Mouse (Mus musculus) hindbrain, embryonic 13.5 days (tissue): ENCODE data around the gene Inpp5e. TPM values are rescaled to one million over a fixed set of nuclear protein-coding genes. Genes with fewer than 3 reads are reported as not detected.
"Not testable (repeated sequence)": the region's sequence is repeated elsewhere in the genome, so short reads cannot be mapped to it uniquely, and the experiment has no call there.

Source experiments
- ATAC-seq: fragments of 200-750 bp; cut with Nextera tagmentation; 2 replicates; pipeline ENCODE4 v1.8.0; 2017; ENCODE audit warnings: moderate TSS enrichment; ENCODE audit not compliant: low FRiP score
- H3K27ac ChIP-seq: fragments of 300-500 bp; sonication (generic); 2 replicates; pipeline ENCODE4 v1.5.1; 2015; ENCODE audit warnings: inconsistent platforms, mild to moderate bottlenecking, moderate library complexity
- H3K27me3 ChIP-seq: fragments of 300-500 bp; sonication (generic); 2 replicates; pipeline ENCODE4 v1.6.1; 2015; ENCODE audit warnings: mild to moderate bottlenecking, inconsistent platforms
- H3K36me3 ChIP-seq: fragments of 300-500 bp; sonication (generic); 2 replicates; pipeline ENCODE4 v1.6.1; 2015; ENCODE audit warnings: mild to moderate bottlenecking, inconsistent platforms
- H3K4me1 ChIP-seq: fragments of 300-500 bp; sonication (generic); replicated peaks from 2 replicates; pipeline ENCODE4 v1.6.1; 2015; ENCODE audit warnings: inconsistent platforms
- H3K4me2 ChIP-seq: fragments of 300-500 bp; sonication (generic); 2 replicates; pipeline ENCODE4 v1.6.1; 2015; ENCODE audit warnings: inconsistent platforms, mild to moderate bottlenecking, moderate library complexity
- H3K4me3 ChIP-seq: fragments of 300-500 bp; sonication (generic); 2 replicates; pipeline ENCODE4 v1.5.1; 2015; ENCODE audit warnings: mild to moderate bottlenecking, inconsistent platforms
- H3K9ac ChIP-seq: fragments of 300-500 bp; sonication (generic); 2 replicates; pipeline ENCODE4 v1.6.1; 2015; ENCODE audit warnings: mild to moderate bottlenecking, inconsistent platforms
- H3K9me3 ChIP-seq: fragments of 300-500 bp; sonication (generic); 2 replicates; pipeline ENCODE4 v1.6.1; 2016; ENCODE audit warnings: inconsistent platforms
- WGBS: fragments of 180-500 bp; shearing (Covaris S2); methylation state at CpG from one replicate; pipeline ENCODE4 v1.1.7; 2015; 5-methylcytosine and 5-hydroxymethylcytosine counted together
- polyA plus RNA-seq: library from polyadenylated mRNA; unstranded; fragments of >200 nt; fragmentation: Nextera tagmentation; extraction: Ambion mirVana; gene quantifications from 2 replicates; pipeline ENCODE4 v1.2.1, GENCODE M21; 2015

Inpp5e gene
- polyA plus RNA-seq, 1 experiment from 2014 or later: 24.9 TPM

- Histone ChIP-seq H3K4me3 (peak overlapping the region; percentile 79), H3K4me1 (peaks cover 21% of the 10 kb centered on the region), H3K36me3 (peaks cover 73% of the 10 kb centered on the region), H3K9ac (peak overlapping the region; percentile 86), H3K27ac (peak overlapping the region; percentile 55), H3K4me2 (peak overlapping the region; percentile 97)
- ATAC-seq, H3K27me3 ChIP-seq, H3K9me3 ChIP-seq: not testable (repeated sequence)
- WGBS: 41% methylated on average over 6 of the region's 6 CpGs
Measured at GRCm38 (mm10) chr2:26380871-26381270, 28.1 kb downstream of the Inpp5e start.

DNA sequence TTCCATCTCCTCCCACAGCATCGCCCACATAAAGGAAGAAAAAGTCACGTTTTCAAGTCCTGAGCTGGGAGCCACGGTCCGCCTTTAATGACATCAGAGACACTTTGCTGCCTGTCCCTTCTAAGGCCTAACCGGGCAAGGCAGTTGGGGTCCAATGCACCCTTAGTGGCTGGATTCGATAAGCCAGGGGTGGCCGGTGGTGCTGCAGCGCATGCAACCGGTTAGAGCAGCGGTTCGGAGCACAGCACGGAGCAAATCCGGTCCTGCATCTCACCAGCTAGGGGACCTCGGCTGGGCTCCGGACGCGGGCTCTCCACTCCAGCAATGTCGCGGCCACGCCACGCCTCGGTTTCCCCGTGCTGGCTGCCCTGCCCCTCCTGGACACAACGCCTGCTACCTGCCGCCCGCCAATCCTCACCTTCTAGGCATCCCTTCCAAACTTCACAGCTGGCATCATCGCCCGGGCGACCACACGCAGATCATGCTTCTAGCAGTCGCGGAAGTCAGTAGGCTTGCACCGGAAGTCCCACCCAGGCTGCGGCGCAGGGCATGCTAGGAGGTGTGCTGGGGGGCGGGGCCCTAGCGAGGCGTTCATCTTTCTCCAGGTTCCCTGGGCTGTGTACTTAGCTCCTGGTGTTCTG lies 28.8 kb downstream of the Inpp5e start, which contains the start of gene Snapc4:
Gene Snapc4, minus strand, starts transcription at position 523 of the 641 bp plus-strand sequence.
- no peaks in the 10 kb centered on the region for H3K9me3 ChIP-seq
- H3K4me2 ChIP-seq: peak within 1 kb of the TSS; percentile 97
- peak within 1 kb of the TSS; percentile 60 for H3K27ac ChIP-seq
- no peaks in the 10 kb centered on the region for H3K27me3 ChIP-seq
- H3K4me1 ChIP-seq: peaks cover 21% of the 10 kb centered on the region
- H3K9ac ChIP-seq: peak within 1 kb of the TSS; percentile 86
- H3K4me3 ChIP-seq: peak within 1 kb of the TSS; percentile 79
- ATAC-seq: peak; percentile 97
- whole genome bisulfite sequencing: under 1% methylated on average over 34 of the region's 38 CpGs
- peaks cover 73% of the 10 kb centered on the region for H3K36me3 ChIP-seq

DNA sequence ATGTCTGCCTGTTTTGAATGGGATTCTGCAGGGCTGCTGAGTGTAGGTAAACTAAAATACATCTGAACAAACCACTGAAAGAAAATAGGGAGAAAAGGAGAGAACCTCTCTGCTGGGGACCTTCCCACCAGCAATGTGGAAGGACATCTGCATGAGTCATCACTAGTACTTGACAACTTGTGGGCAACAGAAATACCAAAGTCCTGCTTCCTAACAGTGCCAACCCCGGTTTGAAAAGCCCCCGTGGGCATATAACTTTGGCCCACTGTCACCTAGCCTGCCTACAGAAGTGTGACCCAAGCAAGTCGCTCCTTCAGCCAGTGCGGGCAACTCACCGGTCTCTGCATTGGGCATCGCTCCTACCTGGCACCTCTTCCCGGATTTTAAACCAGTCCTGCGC lies 36.6 kb downstream of the Inpp5e start:
- no peaks in the 10 kb centered on the region for H3K9me3 ChIP-seq
- ATAC-seq: no peak
- H3K4me2 ChIP-seq: no peak overlapping the region
- H3K36me3 ChIP-seq: peaks cover 99% of the 10 kb centered on the region
- H3K4me3 ChIP-seq: no peak overlapping the region
- H3K27me3 ChIP-seq: no peaks in the 10 kb centered on the region
- H3K27ac ChIP-seq: no peak overlapping the region
- 95% methylated on average over 8 of the region's 8 CpGs for WGBS
- H3K4me1 ChIP-seq: no peaks in the 10 kb centered on the region
- no peak overlapping the region for H3K9ac ChIP-seq

- Histone ChIP-seq H3K27ac (no peak overlapping the region), H3K9ac (no peak overlapping the region), H3K4me1 (no peaks in the 10 kb centered on the region), H3K4me2 (no peak overlapping the region), H3K4me3 (no peak overlapping the region), H3K36me3 (peaks cover 99% of the 10 kb centered on the region), H3K27me3 (no peaks in the 10 kb centered on the region), H3K9me3 (no peaks in the 10 kb centered on the region)
- WGBS: 96% methylated on average over 1 of the region's 1 CpGs
- no peak for ATAC-seq
Measured at GRCm38 (mm10) chr2:26368572-26368971, 40.4 kb downstream of the Inpp5e start.

DNA sequence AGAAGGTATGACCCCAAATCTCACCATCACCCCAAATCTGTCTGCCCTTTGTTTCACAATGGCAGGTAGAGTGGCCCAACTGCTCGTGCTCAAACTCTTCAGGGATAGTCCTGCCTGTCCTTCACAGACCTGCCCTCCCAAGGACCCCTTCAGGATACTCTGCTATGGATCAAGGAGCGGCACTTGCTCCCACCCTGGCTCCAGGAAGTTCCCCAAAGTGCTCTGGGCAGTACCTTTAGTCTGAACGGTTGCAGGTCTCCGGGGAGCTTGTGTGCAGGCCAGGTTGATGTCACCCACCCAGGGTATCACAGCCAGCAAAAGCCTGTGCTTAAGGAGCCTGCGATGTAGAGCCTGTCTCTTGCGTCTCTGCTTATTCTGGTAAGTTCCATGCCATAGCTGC lies 41.1 kb downstream of the Inpp5e start:
- no peak for ATAC-seq
- H3K4me3 ChIP-seq: no peak overlapping the region
- 93% methylated on average over 6 of the region's 6 CpGs for WGBS
- no peak overlapping the region for H3K27ac ChIP-seq
- H3K4me2 ChIP-seq: no peak overlapping the region
- no peaks in the 10 kb centered on the region for H3K27me3 ChIP-seq
- no peaks in the 10 kb centered on the region for H3K9me3 ChIP-seq
- peaks cover 99% of the 10 kb centered on the region for H3K36me3 ChIP-seq
- no peaks in the 10 kb centered on the region for H3K4me1 ChIP-seq
- H3K9ac ChIP-seq: no peak overlapping the region

DNA sequence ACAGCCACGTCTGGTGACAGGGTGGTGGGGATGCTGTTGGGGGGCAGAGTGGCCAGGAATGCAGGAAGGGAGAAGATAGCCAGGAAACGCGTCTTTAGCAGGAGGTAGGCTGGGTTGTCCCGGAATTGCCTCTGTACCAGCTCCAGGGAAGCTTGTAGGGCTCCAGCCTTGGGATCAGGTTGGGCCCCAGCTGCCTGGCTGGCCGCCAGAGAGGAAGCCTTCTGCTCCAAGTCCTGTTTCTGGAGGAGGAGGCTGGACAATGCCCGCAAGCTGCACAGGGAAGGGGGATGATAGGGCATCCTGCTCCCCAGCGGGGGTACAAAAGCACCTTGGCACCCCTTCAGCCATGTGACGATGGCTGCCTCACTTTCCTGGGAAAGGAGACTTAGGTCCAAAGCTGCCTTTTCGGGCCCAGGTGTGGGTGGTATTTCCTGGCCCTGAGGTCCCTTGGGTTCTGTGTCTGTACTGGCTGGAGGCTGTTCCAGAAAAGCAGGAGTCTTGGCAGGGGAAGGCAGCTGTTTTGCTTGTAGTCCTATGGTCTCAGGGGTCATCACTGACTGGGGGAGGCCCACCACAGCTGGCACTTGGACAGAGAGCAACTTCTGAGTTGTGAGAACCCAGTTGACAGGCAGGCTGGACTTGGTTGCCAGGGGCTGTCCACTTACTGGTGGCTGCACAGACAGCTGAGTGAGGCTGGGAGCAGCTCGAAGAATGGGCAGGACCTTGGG lies 44.1 kb downstream of the Inpp5e start:
- no peak for ATAC-seq
- H3K4me2 ChIP-seq: no peak overlapping the region
- 85% methylated on average over 10 of the region's 10 CpGs for WGBS
- no peaks in the 10 kb centered on the region for H3K4me1 ChIP-seq
- no peaks in the 10 kb centered on the region for H3K9me3 ChIP-seq
- H3K4me3 ChIP-seq: no peak overlapping the region
- no peak overlapping the region for H3K9ac ChIP-seq
- no peaks in the 10 kb centered on the region for H3K27me3 ChIP-seq
- H3K27ac ChIP-seq: no peak overlapping the region; the same call in 1 of the 2 replicates
- H3K36me3 ChIP-seq: peaks cover 75% of the 10 kb centered on the region

DNA sequence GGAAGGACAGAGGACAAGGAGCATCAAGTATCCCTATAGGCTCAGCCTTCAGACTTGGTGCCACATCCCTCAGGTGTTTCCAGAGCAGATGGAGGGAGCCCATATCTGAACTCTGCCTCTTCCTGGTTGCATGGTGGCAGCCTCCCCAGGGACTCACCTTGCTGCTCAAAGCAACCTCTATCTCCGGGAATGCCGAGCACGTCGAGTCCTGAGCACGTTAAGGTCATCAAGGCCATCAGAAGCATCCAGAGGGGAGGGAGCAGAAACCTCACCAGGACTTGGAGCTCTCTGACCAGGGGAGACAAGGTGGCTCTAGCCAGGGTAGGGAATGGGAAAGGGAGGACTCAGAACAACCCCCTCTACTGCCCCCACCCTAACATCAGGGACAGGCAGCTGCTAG lies 45.5 kb downstream of the Inpp5e start:
- peaks cover 61% of the 10 kb centered on the region for H3K36me3 ChIP-seq
- ATAC-seq: no peak

DNA sequence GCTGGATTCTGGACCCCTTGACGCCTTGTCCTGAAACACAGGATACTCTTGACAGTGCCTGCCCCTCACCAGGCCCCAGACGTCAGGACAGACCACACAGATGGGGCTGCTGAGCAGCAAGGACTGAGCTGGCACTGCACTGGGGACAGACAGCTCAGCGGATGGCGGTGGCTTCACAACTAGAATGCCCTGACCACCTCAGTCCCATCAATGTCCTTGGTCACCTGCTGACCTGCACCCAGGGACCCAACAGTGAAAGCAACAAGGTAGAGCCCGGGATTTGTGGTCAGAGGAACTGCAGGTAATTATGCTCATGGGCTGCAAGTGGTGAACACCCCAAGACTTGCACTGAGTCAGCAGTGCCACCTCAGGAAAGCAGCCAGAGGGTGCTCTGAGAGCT lies 46.0 kb downstream of the Inpp5e start:
- Histone ChIP-seq H3K27ac (no peak overlapping the region), H3K27me3 (no peaks in the 10 kb centered on the region), H3K4me2 (no peak overlapping the region), H3K9ac (no peak overlapping the region), H3K9me3 (no peaks in the 10 kb centered on the region), H3K4me1 (no peaks in the 10 kb centered on the region), H3K4me3 (no peak overlapping the region), H3K36me3 (peaks cover 56% of the 10 kb centered on the region)
- 87% methylated on average over 5 of the region's 5 CpGs for WGBS
- ATAC-seq: no peak

More for the DNA sequence above, 45.5 kb downstream of the Inpp5e start:
- Histone ChIP-seq H3K27me3 (no peaks in the 10 kb centered on the region), H3K4me2 (no peak overlapping the region), H3K9ac (no peak overlapping the region), H3K4me1 (no peaks in the 10 kb centered on the region), H3K9me3 (no peaks in the 10 kb centered on the region), H3K27ac (no peak overlapping the region), H3K4me3 (no peak overlapping the region)
- 98% methylated on average over 5 of the region's 5 CpGs for WGBS

- Histone ChIP-seq H3K4me1 (0 out of 2 replicates have a peak, but pooled peaks cover 4% of the 10 kb centered on the region), H3K9ac (no peak within 1 kb of the TSS), H3K27me3 (no peaks in the 10 kb centered on the region), H3K9me3 (no peaks in the 10 kb centered on the region), H3K4me2 (no peak within 1 kb of the TSS), H3K36me3 (peaks cover 37% of the 10 kb centered on the region), H3K4me3 (no peak within 1 kb of the TSS), H3K27ac (no peak within 1 kb of the TSS)
- no peak for ATAC-seq
- 52% methylated on average over 3 of the region's 3 CpGs for WGBS
Measured at GRCm38 (mm10) chr2:26360772-26361171, 48.2 kb downstream of the Inpp5e start, which contains the start of gene Card9. Gene Card9, minus strand, starts transcription at chr2:26360918.

- Histone ChIP-seq H3K9ac (no peak overlapping the region), H3K4me2 (no peak overlapping the region), H3K4me3 (no peak overlapping the region), H3K4me1 (0 out of 2 replicates have a peak, but pooled peaks cover 8% of the 10 kb centered on the region), H3K27ac (no peak overlapping the region), H3K36me3 (peaks cover 29% of the 10 kb centered on the region), H3K27me3 (no peaks in the 10 kb centered on the region), H3K9me3 (no peaks in the 10 kb centered on the region)
- no peak for ATAC-seq
- 88% methylated on average over 6 of the region's 6 CpGs for WGBS
Measured at GRCm38 (mm10) chr2:26359983-26360382, 49.0 kb downstream of the Inpp5e start.

GRCm38 (mm10) chr2:26358667-26359320 lies 50.2 kb downstream of the Inpp5e start:
- no peak overlapping the region for H3K4me3 ChIP-seq
- peaks cover 9% of the 10 kb centered on the region for H3K4me1 ChIP-seq
- ATAC-seq: no peak
- H3K9ac ChIP-seq: no peak overlapping the region
- no peaks in the 10 kb centered on the region for H3K27me3 ChIP-seq
- H3K27ac ChIP-seq: no peak overlapping the region
- peaks cover 18% of the 10 kb centered on the region for H3K36me3 ChIP-seq
- H3K4me2 ChIP-seq: no peak overlapping the region
- H3K9me3 ChIP-seq: no peaks in the 10 kb centered on the region
- 91% methylated on average over 13 of the region's 13 CpGs for WGBS

- ATAC-seq: no peak
- 58% methylated on average over 15 of the region's 15 CpGs for WGBS
Measured at GRCm38 (mm10) chr2:26357484-26357883, 51.5 kb downstream of the Inpp5e start.

More at GRCm38 (mm10) chr2:26357484-26357883, 51.5 kb downstream of the Inpp5e start:
- Histone ChIP-seq H3K4me2 (no peak overlapping the region), H3K4me1 (peaks cover 22% of the 10 kb centered on the region), H3K27ac (no peak overlapping the region), H3K36me3 (peaks cover 4% of the 10 kb centered on the region), H3K9ac (peak overlapping the region; percentile 24; the same call in 1 of the 2 replicates), H3K9me3 (no peaks in the 10 kb centered on the region), H3K4me3 (no peak overlapping the region), H3K27me3 (no peaks in the 10 kb centered on the region)
